ENCODE assay signal across 1 mouse cellular context in genomic region chr2:5894843-5895570, GRCm38 (mm10).
TF ChIP-seq lines count a peak whose summit lies in the region.

Gene Sec61a2, minus strand, starts transcription at chr2:5895432.

TF ChIP-seq in CH12.LX, 34 proteins besides CTCF, POLR2A, EP300 and RAD21 (continued from another document):
- TF ChIP-seq SIN3A (IDR thresholded peaks at IDR 0.05; ENCODE audit: low read length) (no peak; the same call in 1 of the 2 replicates), NELFE (IDR thresholded peaks at IDR 0.05; ENCODE audit: low read depth, low read length) (peak; percentile 95), ETS1 (conservative IDR thresholded peaks at IDR 0.05; ENCODE audit: low read depth, low read length) (no peak), MEF2A (IDR thresholded peaks at IDR 0.05; ENCODE audit: borderline replicate concordance, low read depth, low read length) (peak; percentile 12; the same call in 1 of the 2 replicates), SMC3 (IDR thresholded peaks at IDR 0.05; ENCODE audit: low read depth, low read length) (no peak), HCFC1 (IDR thresholded peaks at IDR 0.05; ENCODE audit: low read depth, low read length) (0 out of 2 replicates have a peak, but pooled peaks have one; percentile 17), KAT2A (IDR thresholded peaks at IDR 0.05; ENCODE audit: insufficient replicate concordance, low read length) (no peak), JUN (IDR thresholded peaks at IDR 0.05; ENCODE audit: insufficient read depth, low read depth, low read length) (no peak), MAX (IDR thresholded peaks at IDR 0.05; ENCODE audit: low read length) (peak; percentile 74), GABPA (IDR thresholded peaks at IDR 0.05; ENCODE audit: insufficient replicate concordance, low read depth, low read length) (no peak), PAX5 (IDR thresholded peaks at IDR 0.05; ENCODE audit: low read length) (no peak), NRF1 (IDR thresholded peaks at IDR 0.05; ENCODE audit: low read depth, low read length) (peak; percentile 67), USF2 (conservative IDR thresholded peaks at IDR 0.05; ENCODE audit: low read depth, low read length) (peak; percentile 78), TBP (conservative IDR thresholded peaks at IDR 0.05; ENCODE audit: low read depth, low read length) (peak; percentile 55; the same call in 1 of the 2 replicates), POLR2AphosphoS2 (IDR thresholded peaks at IDR 0.05; ENCODE audit: low read depth, low read length) (peak; percentile 88), MAZ (IDR thresholded peaks at IDR 0.05; ENCODE audit: low read depth, low read length) (no peak), ZMIZ1 (IDR thresholded peaks at IDR 0.05; ENCODE audit: low read depth, low read length) (peak; percentile 94), ZC3H11A (IDR thresholded peaks at IDR 0.05; ENCODE audit: low read depth, low read length) (no peak), MXI1 (IDR thresholded peaks at IDR 0.05; ENCODE audit: low read depth, low read length) (peak; percentile 95), JUND (conservative IDR thresholded peaks at IDR 0.05; ENCODE audit: low read depth, low read length) (no peak)
TF ChIP-seq in CH12.LX: peak in this region for 14.
